Mouse (Mus musculus) neural tube, embryonic 14.5 days (tissue): ENCODE measurements around the gene Atg4a. TPM values are rescaled to one million over a fixed set of nuclear protein-coding genes. Genes with fewer than 3 reads are reported as not detected.

Experiments
- ATAC-seq: fragments of 200-750 bp; cut with Nextera tagmentation; 2 replicates; pipeline ENCODE4 v1.8.0; 2017; ENCODE audit warnings: low read depth, mild to moderate bottlenecking, moderate TSS enrichment, moderate library complexity
- H3K27ac ChIP-seq: fragments of 300-500 bp; sonication (generic); 2 replicates; pipeline ENCODE4 v1.5.1; 2014; ENCODE audit warnings: low read depth, mild to moderate bottlenecking, control low read depth, low read length, moderate library complexity, mixed read lengths
- H3K27me3 ChIP-seq: fragments of 300-500 bp; sonication (generic); 2 replicates; pipeline ENCODE4 v1.6.1; 2014; ENCODE audit warnings: low read length; ENCODE audit not compliant: control insufficient read depth, insufficient read depth
- H3K36me3 ChIP-seq: fragments of 300-500 bp; sonication (generic); 2 replicates; pipeline ENCODE4 v1.6.1; 2014; ENCODE audit warnings: low read length, mixed read lengths; ENCODE audit not compliant: control insufficient read depth, insufficient read depth
- H3K4me1 ChIP-seq: fragments of 300-500 bp; sonication (generic); 2 replicates; pipeline ENCODE4 v1.6.1; 2014; ENCODE audit warnings: low read length; ENCODE audit not compliant: control insufficient read depth, insufficient read depth
- H3K4me2 ChIP-seq: fragments of 300-500 bp; sonication (generic); 2 replicates; pipeline ENCODE4 v1.6.1; 2014; ENCODE audit warnings: mild to moderate bottlenecking, low read depth, low read length, control low read depth
- H3K4me3 ChIP-seq: fragments of 300-500 bp; sonication (generic); 2 replicates; pipeline ENCODE4 v1.5.1; 2014; ENCODE audit warnings: low read depth, low read length, control low read depth, mixed read lengths
- H3K9ac ChIP-seq: fragments of 300-500 bp; sonication (generic); replicated peaks from 2 replicates; pipeline ENCODE4 v1.6.1; 2014; ENCODE audit warnings: low read depth, mild to moderate bottlenecking, control low read depth, low read length, mixed read lengths
- H3K9me3 ChIP-seq: fragments of 300-500 bp; sonication (generic); 2 replicates; pipeline ENCODE4 v1.6.1; 2016; ENCODE audit warnings: low read length; ENCODE audit not compliant: control insufficient read depth
- WGBS: fragments of 180-500 bp; shearing (Covaris S2); extraction: QIAGEN DNeasy Blood & Tissue Kit; methylation state at CpG from one replicate; pipeline ENCODE4 v1.1.7; 2014; 5-methylcytosine and 5-hydroxymethylcytosine counted together
- polyA plus RNA-seq: library from polyadenylated mRNA; unstranded; fragments of >200 nt; fragmentation: Nextera tagmentation; extraction: Ambion mirVana; gene quantifications from 2 replicates; pipeline ENCODE4 v1.2.1, GENCODE M21; 2014

Gene Atg4a
- 9.4 and 12.6 TPM in 2 replicates for polyA plus RNA-seq

DNA sequence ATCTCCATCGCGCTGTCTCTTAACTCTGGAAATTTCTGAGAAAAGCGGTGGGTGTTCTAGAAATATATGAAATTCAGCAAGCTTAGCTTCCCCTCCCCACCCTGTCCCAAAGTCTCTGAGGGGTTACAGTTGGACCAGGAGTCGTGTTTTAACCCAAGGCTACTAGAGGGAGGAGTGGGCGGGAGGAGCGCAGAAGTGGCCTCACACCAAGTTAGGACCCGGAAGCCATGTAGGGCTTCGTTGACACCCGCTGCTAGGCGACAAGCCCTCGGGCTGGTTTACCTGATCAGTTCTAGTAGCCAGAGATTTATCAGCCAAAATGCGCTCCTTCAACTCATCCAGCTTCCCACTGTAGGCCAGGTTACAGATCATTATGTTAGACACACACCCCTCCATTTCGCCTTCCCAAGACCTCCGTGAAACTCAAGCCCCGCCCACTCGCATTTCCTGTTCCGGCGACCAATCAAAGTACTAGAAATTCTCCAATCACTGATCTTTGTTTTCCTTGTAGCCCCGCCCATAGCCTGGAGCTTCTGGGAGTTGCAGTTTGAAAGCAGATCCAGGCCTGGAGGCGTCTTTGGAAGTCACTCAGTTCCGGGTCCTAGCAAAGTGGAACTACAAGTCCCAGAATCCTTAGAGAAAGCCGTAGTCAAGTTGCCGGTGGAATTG, at the start of gene Atg4a, which contains the start of gene Psmd10:
Atg4a (plus strand) TSS at position 636 of the 669 bp plus-strand sequence.
Psmd10 (minus strand) TSS at position 457 of the 669 bp plus-strand sequence.
- peak within 1 kb of the TSS; percentile 45 for H3K4me3 ChIP-seq
- WGBS, result 17% methylated on average over 23 of the region's 23 CpGs
- H3K4me1 ChIP-seq, result no peaks in the 10 kb centered on the region
- H3K9me3 ChIP-seq, result no peaks in the 10 kb centered on the region
- no peak within 1 kb of the TSS for H3K27ac ChIP-seq
- no peaks in the 10 kb centered on the region for H3K27me3 ChIP-seq
- H3K9ac ChIP-seq, result peak within 1 kb of the TSS; percentile 12; the same call in 1 of the 2 replicates
- peak within 1 kb of the TSS; percentile 51 for H3K4me2 ChIP-seq
- H3K36me3 ChIP-seq, result no peaks in the 10 kb centered on the region
- peak; percentile 98 for ATAC-seq

- WGBS, result 73% methylated on average over 7 of the region's 7 CpGs
- ATAC-seq, result no peak
These were observed 49.3 kb upstream of the Atg4a start, which contains the start of gene Vsig1 for GRCm38 (mm10) chrX:140907360-140907759. TSS of gene Vsig1 (plus strand) at chrX:140907608.

GRCm38 (mm10) chrX:140921321-140921720, 35.4 kb upstream of the Atg4a start:
- WGBS, result 82% methylated on average over 6 of the region's 6 CpGs
- no peak overlapping the region for H3K4me3 ChIP-seq
- no peaks in the 10 kb centered on the region for H3K9me3 ChIP-seq
- no peak overlapping the region for H3K9ac ChIP-seq
- no peaks in the 10 kb centered on the region for H3K27me3 ChIP-seq
- H3K4me1 ChIP-seq, result no peaks in the 10 kb centered on the region
- no peak for ATAC-seq
- no peak overlapping the region for H3K4me2 ChIP-seq
- no peaks in the 10 kb centered on the region for H3K36me3 ChIP-seq
- no peak overlapping the region for H3K27ac ChIP-seq

More at GRCm38 (mm10) chrX:140907360-140907759, 49.3 kb upstream of the Atg4a start, which contains the start of gene Vsig1:
- Histone ChIP-seq H3K4me3 (no peak within 1 kb of the TSS), H3K4me1 (no peaks in the 10 kb centered on the region), H3K27ac (no peak within 1 kb of the TSS), H3K4me2 (no peak within 1 kb of the TSS), H3K9me3 (no peaks in the 10 kb centered on the region), H3K9ac (no peak within 1 kb of the TSS), H3K27me3 (no peaks in the 10 kb centered on the region; the same call in 1 of the 2 replicates), H3K36me3 (no peaks in the 10 kb centered on the region)

DNA sequence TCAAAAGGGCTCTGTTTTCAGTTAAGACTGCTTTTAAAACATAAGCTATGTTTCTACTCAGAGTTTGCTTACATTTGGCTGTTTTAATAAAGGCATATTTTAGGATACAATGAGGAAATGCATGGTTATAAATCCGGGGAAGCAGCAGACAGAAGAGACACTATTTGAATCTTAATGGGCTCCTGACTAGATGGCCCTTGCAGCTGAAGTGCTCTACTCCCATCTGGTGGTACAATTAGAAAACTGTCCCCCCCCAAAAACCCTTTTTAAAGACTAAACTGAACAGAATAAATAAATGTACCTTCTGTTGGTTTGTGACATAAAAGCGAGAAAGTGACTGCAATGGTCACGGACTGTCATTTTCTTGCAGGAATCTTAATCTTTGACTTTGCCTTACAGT, 24.6 kb upstream of the Atg4a start:
- ATAC-seq, result 0 out of 2 replicates have a peak, but pooled peaks have one; percentile 65
- WGBS, result 61% methylated on average over 3 of the region's 3 CpGs
- Histone ChIP-seq H3K4me2 (no peak overlapping the region), H3K4me1 (no peaks in the 10 kb centered on the region), H3K27me3 (peaks cover 8% of the 10 kb centered on the region; the same call in 1 of the 2 replicates), H3K9ac (no peak overlapping the region), H3K27ac (no peak overlapping the region), H3K36me3 (no peaks in the 10 kb centered on the region), H3K4me3 (no peak overlapping the region), H3K9me3 (no peaks in the 10 kb centered on the region)

- no peak overlapping the region for H3K9ac ChIP-seq
- ATAC-seq, result no peak
- H3K4me2 ChIP-seq, result no peak overlapping the region
- no peaks in the 10 kb centered on the region for H3K9me3 ChIP-seq
- H3K4me3 ChIP-seq, result no peak overlapping the region
- 85% methylated on average over 3 of the region's 3 CpGs for WGBS
- H3K27me3 ChIP-seq, result peaks cover 8% of the 10 kb centered on the region; the same call in 1 of the 2 replicates
- H3K36me3 ChIP-seq, result no peaks in the 10 kb centered on the region
- no peak overlapping the region for H3K27ac ChIP-seq
- H3K4me1 ChIP-seq, result no peaks in the 10 kb centered on the region
These were observed 23.4 kb upstream of the Atg4a start for GRCm38 (mm10) chrX:140933263-140933662.

DNA sequence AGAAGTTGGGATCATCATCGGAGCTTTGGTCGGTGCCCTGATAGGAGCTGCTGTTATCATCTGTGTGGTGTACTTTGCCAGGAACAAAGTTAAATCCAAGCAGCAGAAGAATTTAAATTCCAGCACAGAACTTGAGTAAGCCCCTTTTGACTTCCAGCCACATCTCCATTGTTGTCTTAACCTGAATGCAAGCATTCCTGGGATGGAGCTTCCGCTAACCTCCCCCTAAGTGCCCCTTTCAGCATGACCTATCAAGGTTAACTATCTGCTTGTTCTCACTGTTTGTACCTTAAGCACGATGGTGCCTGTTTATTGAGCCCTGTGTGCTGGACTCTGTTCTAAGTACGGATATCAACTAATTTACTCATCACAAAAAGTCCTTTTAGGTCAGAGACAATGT, 20.4 kb upstream of the Atg4a start:
- Histone ChIP-seq H3K4me1 (no peaks in the 10 kb centered on the region), H3K4me2 (no peak overlapping the region), H3K9ac (no peak overlapping the region), H3K27ac (no peak overlapping the region), H3K36me3 (no peaks in the 10 kb centered on the region), H3K9me3 (no peaks in the 10 kb centered on the region), H3K4me3 (no peak overlapping the region), H3K27me3 (peaks cover 8% of the 10 kb centered on the region; the same call in 1 of the 2 replicates)
- ATAC-seq, result no peak
- WGBS, result 77% methylated on average over 5 of the region's 5 CpGs

GRCm38 (mm10) chrX:140953618-140954017, 3.1 kb upstream of the Atg4a start:
- 94% methylated on average over 4 of the region's 4 CpGs for WGBS
- ATAC-seq, result no peak

GRCm38 (mm10) chrX:140956959-140957358, 252 bp downstream of the Atg4a start:
- Histone ChIP-seq H3K4me1 (no peaks in the 10 kb centered on the region), H3K27ac (no peak overlapping the region), H3K36me3 (no peaks in the 10 kb centered on the region), H3K9ac (no peak overlapping the region), H3K4me3 (peak overlapping the region; percentile 45), H3K9me3 (no peaks in the 10 kb centered on the region), H3K4me2 (peak overlapping the region; percentile 51), H3K27me3 (no peaks in the 10 kb centered on the region)
- WGBS, result 26% methylated on average over 5 of the region's 5 CpGs
- ATAC-seq, result peak; percentile 80

More at GRCm38 (mm10) chrX:140953618-140954017, 3.1 kb upstream of the Atg4a start:
- H3K9me3 ChIP-seq, result no peaks in the 10 kb centered on the region
- H3K4me1 ChIP-seq, result no peaks in the 10 kb centered on the region
- no peaks in the 10 kb centered on the region for H3K36me3 ChIP-seq
- H3K27me3 ChIP-seq, result no peaks in the 10 kb centered on the region
- H3K4me3 ChIP-seq, result no peak overlapping the region
- H3K4me2 ChIP-seq, result no peak overlapping the region
- H3K27ac ChIP-seq, result no peak overlapping the region
- no peak overlapping the region for H3K9ac ChIP-seq

GRCm38 (mm10) chrX:140978943-140979342, 22.2 kb downstream of the Atg4a start:
- 96% methylated on average over 1 of the region's 1 CpGs for WGBS
- Histone ChIP-seq H3K36me3 (no peaks in the 10 kb centered on the region), H3K4me2 (no peak overlapping the region), H3K4me3 (no peak overlapping the region), H3K9me3 (no peaks in the 10 kb centered on the region), H3K27me3 (peaks cover 5% of the 10 kb centered on the region; the same call in 1 of the 2 replicates), H3K9ac (no peak overlapping the region), H3K27ac (no peak overlapping the region), H3K4me1 (no peaks in the 10 kb centered on the region)
- ATAC-seq, result no peak
